Mouse (Mus musculus): Measurements from ENCODE around the gene Plaur. TPM values are rescaled to one million over a fixed set of nuclear protein-coding genes. Genes with fewer than 3 reads are reported as not detected.

The Plaur gene
- polyA plus RNA-seq, 1 experiment from 2014 or later, result 5.6 TPM

GRCm38 (mm10) chr7:24428725-24429124, 33.6 kb upstream of the Plaur start:
- 0 out of 2 replicates have a peak, but pooled peaks cover 3% of the 10 kb centered on the region for H3K36me3 ChIP-seq
- no peak overlapping the region for H3K4me3 ChIP-seq
- H3K9ac ChIP-seq, result no peak overlapping the region
- peaks cover 26% of the 10 kb centered on the region for H3K27me3 ChIP-seq (replicated peaks)
- no peak overlapping the region for H3K27ac ChIP-seq (ENCODE audit: poor library complexity, severe bottlenecking)
- H3K4me2 ChIP-seq, result no peak overlapping the region
- WGBS, result 80% methylated on average over 5 of the region's 5 CpGs
- no peak for ATAC-seq (ENCODE audit: insufficient number of reproducible peaks, low FRiP score)
- peaks cover 23% of the 10 kb centered on the region for H3K4me1 ChIP-seq (replicated peaks)
- no peaks in the 10 kb centered on the region for H3K9me3 ChIP-seq (replicated peaks)

- WGBS, result 56% methylated on average over 16 of the region's 16 CpGs
- H3K4me1 ChIP-seq (replicated peaks), result peaks cover 16% of the 10 kb centered on the region
- no peaks in the 10 kb centered on the region for H3K9me3 ChIP-seq (replicated peaks)
- H3K4me3 ChIP-seq, result no peak overlapping the region
- no peak overlapping the region for H3K27ac ChIP-seq (ENCODE audit: poor library complexity, severe bottlenecking)
- H3K9ac ChIP-seq, result peak overlapping the region; percentile 9; the same call in 1 of the 2 replicates
- H3K36me3 ChIP-seq, result no peaks in the 10 kb centered on the region
- ATAC-seq (ENCODE audit: insufficient number of reproducible peaks, low FRiP score), result no peak
- peaks cover 33% of the 10 kb centered on the region for H3K27me3 ChIP-seq (replicated peaks)
- no peak overlapping the region for H3K4me2 ChIP-seq
Measured at GRCm38 (mm10) chr7:24429413-24430112, 32.7 kb upstream of the Plaur start.

GRCm38 (mm10) chr7:24430551-24431345, 31.5 kb upstream of the Plaur start:
- ATAC-seq (ENCODE audit: insufficient number of reproducible peaks, low FRiP score), result no peak
- H3K27me3 ChIP-seq (replicated peaks), result peaks cover 33% of the 10 kb centered on the region
- no peak overlapping the region for H3K27ac ChIP-seq (ENCODE audit: poor library complexity, severe bottlenecking)
- peaks cover 8% of the 10 kb centered on the region; the same call in 1 of the 2 replicates for H3K4me1 ChIP-seq (replicated peaks)
- WGBS, result 85% methylated on average over 15 of the region's 15 CpGs
- H3K4me2 ChIP-seq, result no peak overlapping the region
- H3K9me3 ChIP-seq (replicated peaks), result no peaks in the 10 kb centered on the region
- no peak overlapping the region for H3K4me3 ChIP-seq
- H3K36me3 ChIP-seq, result no peaks in the 10 kb centered on the region
- H3K9ac ChIP-seq, result no peak overlapping the region

- no peaks in the 10 kb centered on the region for H3K36me3 ChIP-seq
- no peaks in the 10 kb centered on the region for H3K9me3 ChIP-seq (replicated peaks)
- 40% methylated on average over 11 of the region's 11 CpGs for WGBS
- no peak for ATAC-seq (ENCODE audit: insufficient number of reproducible peaks, low FRiP score)
- H3K4me3 ChIP-seq, result no peak overlapping the region
- no peak overlapping the region for H3K27ac ChIP-seq (ENCODE audit: poor library complexity, severe bottlenecking)
- H3K9ac ChIP-seq, result no peak overlapping the region
- peaks cover 33% of the 10 kb centered on the region for H3K27me3 ChIP-seq (replicated peaks)
- peaks cover 8% of the 10 kb centered on the region; the same call in 1 of the 2 replicates for H3K4me1 ChIP-seq (replicated peaks)
- peak overlapping the region; percentile 22; the same call in 1 of the 2 replicates for H3K4me2 ChIP-seq
Measured at GRCm38 (mm10) chr7:24431713-24432112, 30.6 kb upstream of the Plaur start.

GRCm38 (mm10) chr7:24435305-24435704, 27.0 kb upstream of the Plaur start:
- no peak overlapping the region for H3K4me2 ChIP-seq
- H3K27me3 ChIP-seq (replicated peaks), result peaks cover 33% of the 10 kb centered on the region
- 76% methylated on average over 5 of the region's 5 CpGs for WGBS
- H3K36me3 ChIP-seq, result no peaks in the 10 kb centered on the region
- H3K9me3 ChIP-seq (replicated peaks), result no peaks in the 10 kb centered on the region
- H3K9ac ChIP-seq, result no peak overlapping the region
- no peak overlapping the region for H3K27ac ChIP-seq (ENCODE audit: poor library complexity, severe bottlenecking)
- H3K4me3 ChIP-seq, result no peak overlapping the region
- peaks cover 16% of the 10 kb centered on the region for H3K4me1 ChIP-seq (replicated peaks)
- ATAC-seq (ENCODE audit: insufficient number of reproducible peaks, low FRiP score), result no peak

- WGBS, result 32% methylated on average over 10 of the region's 10 CpGs
- no peaks in the 10 kb centered on the region for H3K36me3 ChIP-seq
- H3K4me1 ChIP-seq (replicated peaks), result peaks cover 13% of the 10 kb centered on the region
- peaks cover 15% of the 10 kb centered on the region for H3K27me3 ChIP-seq (replicated peaks)
- H3K27ac ChIP-seq (ENCODE audit: poor library complexity, severe bottlenecking), result no peak overlapping the region
- H3K9me3 ChIP-seq (replicated peaks), result no peaks in the 10 kb centered on the region
- H3K9ac ChIP-seq, result no peak overlapping the region
- H3K4me2 ChIP-seq, result no peak overlapping the region
- no peak for ATAC-seq (ENCODE audit: insufficient number of reproducible peaks, low FRiP score)
- H3K4me3 ChIP-seq, result no peak overlapping the region
Measured at GRCm38 (mm10) chr7:24437981-24438380, 24.3 kb upstream of the Plaur start.

- Histone ChIP-seq H3K9ac (no peak overlapping the region), H3K4me3 (no peak overlapping the region), H3K36me3 (no peaks in the 10 kb centered on the region), H3K4me2 (no peak overlapping the region), H3K27ac (ENCODE audit: poor library complexity, severe bottlenecking) (no peak overlapping the region), H3K27me3 (replicated peaks) (peaks cover 3% of the 10 kb centered on the region), H3K9me3 (replicated peaks) (no peaks in the 10 kb centered on the region), H3K4me1 (replicated peaks) (peaks cover 13% of the 10 kb centered on the region)
- no peak for ATAC-seq (ENCODE audit: insufficient number of reproducible peaks, low FRiP score)
- 77% methylated on average over 6 of the region's 6 CpGs for WGBS
Measured at GRCm38 (mm10) chr7:24439191-24439590, 23.1 kb upstream of the Plaur start.

- no peaks in the 10 kb centered on the region for H3K9me3 ChIP-seq (replicated peaks)
- no peak for ATAC-seq (ENCODE audit: insufficient number of reproducible peaks, low FRiP score)
- no peak overlapping the region for H3K4me2 ChIP-seq
- no peaks in the 10 kb centered on the region for H3K27me3 ChIP-seq (replicated peaks)
- H3K4me1 ChIP-seq (replicated peaks), result peaks cover 13% of the 10 kb centered on the region
- 63% methylated on average over 7 of the region's 7 CpGs for WGBS
- H3K27ac ChIP-seq (ENCODE audit: poor library complexity, severe bottlenecking), result no peak overlapping the region
- no peaks in the 10 kb centered on the region for H3K36me3 ChIP-seq
- H3K9ac ChIP-seq, result no peak overlapping the region
- no peak overlapping the region for H3K4me3 ChIP-seq
Measured at GRCm38 (mm10) chr7:24439891-24440290, 22.4 kb upstream of the Plaur start.

GRCm38 (mm10) chr7:24441785-24442184, 20.5 kb upstream of the Plaur start:
- Histone ChIP-seq H3K4me3 (no peak overlapping the region), H3K36me3 (no peaks in the 10 kb centered on the region), H3K4me2 (no peak overlapping the region), H3K9me3 (replicated peaks) (no peaks in the 10 kb centered on the region), H3K9ac (no peak overlapping the region), H3K27ac (ENCODE audit: poor library complexity, severe bottlenecking) (no peak overlapping the region), H3K4me1 (replicated peaks) (peaks cover 13% of the 10 kb centered on the region), H3K27me3 (replicated peaks) (no peaks in the 10 kb centered on the region)
- ATAC-seq (ENCODE audit: insufficient number of reproducible peaks, low FRiP score), result no peak
- 5% methylated on average over 1 of the region's 1 CpGs for WGBS

GRCm38 (mm10) chr7:24442313-24442712, 20.0 kb upstream of the Plaur start:
- ATAC-seq (ENCODE audit: insufficient number of reproducible peaks, low FRiP score), result no peak
- H3K4me2 ChIP-seq, result no peak overlapping the region
- H3K27me3 ChIP-seq (replicated peaks), result no peaks in the 10 kb centered on the region
- H3K27ac ChIP-seq (ENCODE audit: poor library complexity, severe bottlenecking), result no peak overlapping the region
- H3K36me3 ChIP-seq, result no peaks in the 10 kb centered on the region
- no peaks in the 10 kb centered on the region for H3K9me3 ChIP-seq (replicated peaks)
- no peak overlapping the region for H3K4me3 ChIP-seq
- no peak overlapping the region for H3K9ac ChIP-seq
- H3K4me1 ChIP-seq (replicated peaks), result peaks cover 13% of the 10 kb centered on the region
- WGBS, result 57% methylated on average over 8 of the region's 8 CpGs

- 0 out of 2 replicates have a peak, but pooled peaks cover 4% of the 10 kb centered on the region for H3K4me1 ChIP-seq (replicated peaks)
- H3K27me3 ChIP-seq (replicated peaks), result 0 out of 2 replicates have a peak, but pooled peaks cover 2% of the 10 kb centered on the region
- H3K4me3 ChIP-seq, result no peak overlapping the region
- no peaks in the 10 kb centered on the region for H3K9me3 ChIP-seq (replicated peaks)
- no peak overlapping the region for H3K27ac ChIP-seq (ENCODE audit: poor library complexity, severe bottlenecking)
- H3K36me3 ChIP-seq, result no peaks in the 10 kb centered on the region
- WGBS, result 83% methylated on average over 9 of the region's 9 CpGs
- no peak overlapping the region for H3K9ac ChIP-seq
- no peak overlapping the region for H3K4me2 ChIP-seq
- ATAC-seq (ENCODE audit: insufficient number of reproducible peaks, low FRiP score), result no peak
Measured at GRCm38 (mm10) chr7:24445266-24445926, 16.9 kb upstream of the Plaur start.

All from heart, embryonic 12.5 days (tissue).